Mouse (Mus musculus) frontal cortex, postnatal 10 days (tissue): ENCODE results near the gene Gnas.

Experiments
- DNase-seq, 2 experiments: peaks; one replicate each; pipeline ENCODE4 v3.0.0; 2022; ENCODE audit warnings: low spot score in 2 of 2, mixed read lengths in 1 of 2

Gene Gnas

GRCm38 (mm10) chr2:174359656-174360055 is 75.5 kb downstream of the Gnas start:
- DNase-seq = no peak

DNA sequence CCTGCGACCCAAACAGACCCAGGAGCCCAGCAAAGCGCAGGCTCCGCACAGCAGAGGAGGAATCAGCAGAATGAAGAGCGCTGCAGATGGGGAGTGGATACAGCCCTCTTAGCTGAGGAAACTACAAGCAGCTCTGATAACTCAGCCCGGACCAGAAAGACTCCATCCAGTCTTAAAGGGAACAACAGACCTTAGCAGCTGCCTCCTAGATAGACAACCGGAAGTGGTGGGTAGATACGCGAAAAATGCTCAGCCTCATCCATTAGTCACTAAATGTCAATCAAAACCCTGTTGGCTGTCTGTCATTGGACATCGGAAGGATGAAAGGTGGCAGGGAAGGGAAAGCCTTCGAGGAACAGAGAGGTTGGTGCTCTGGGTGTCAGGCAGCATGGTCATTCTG is 82.5 kb downstream of the Gnas start:
- DNase-seq = no peak

DNA sequence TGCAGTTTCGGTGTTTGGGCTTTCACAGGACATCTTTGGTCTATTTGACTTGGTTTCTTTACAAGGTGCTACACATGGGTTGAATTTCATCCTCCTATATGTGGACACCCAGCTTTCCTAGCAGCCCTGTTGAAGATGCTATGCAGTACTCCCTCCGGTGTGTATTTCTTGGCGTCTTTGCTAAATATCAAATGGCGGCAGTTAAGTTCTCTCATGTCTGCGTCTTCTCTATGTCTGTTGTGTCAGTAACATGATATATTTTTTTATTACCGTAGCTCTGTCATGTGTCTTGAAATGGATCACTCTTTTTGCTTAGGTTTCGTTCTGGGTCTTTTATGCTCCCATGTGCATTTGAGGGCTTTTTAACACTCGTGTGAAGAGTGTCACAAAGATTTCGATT is 96.9 kb downstream of the Gnas start:
- DNase-seq = no peak

DNA sequence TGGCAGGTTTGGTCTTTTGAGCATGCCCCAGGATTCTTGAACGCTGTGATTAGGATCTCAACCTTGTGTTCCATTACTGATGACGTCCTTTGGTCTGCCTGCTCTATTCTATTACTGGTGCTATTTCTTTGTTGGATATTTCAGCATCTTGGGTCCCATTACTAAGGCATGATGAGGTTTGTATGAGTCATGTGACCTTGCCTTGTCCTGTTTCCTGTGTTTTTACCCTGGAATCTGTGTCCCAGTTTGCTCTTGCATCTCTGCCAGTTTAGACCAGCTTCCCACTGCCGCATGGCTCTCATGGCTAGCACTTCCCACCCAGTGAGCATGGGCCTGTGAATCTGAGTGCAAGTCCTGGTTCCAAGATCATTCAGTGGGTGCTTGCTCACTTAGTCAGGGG is 107.8 kb downstream of the Gnas start:
- DNase-seq = no peak

GRCm38 (mm10) chr2:174392554-174392953 is 108.4 kb downstream of the Gnas start:
- no peak for DNase-seq

DNA sequence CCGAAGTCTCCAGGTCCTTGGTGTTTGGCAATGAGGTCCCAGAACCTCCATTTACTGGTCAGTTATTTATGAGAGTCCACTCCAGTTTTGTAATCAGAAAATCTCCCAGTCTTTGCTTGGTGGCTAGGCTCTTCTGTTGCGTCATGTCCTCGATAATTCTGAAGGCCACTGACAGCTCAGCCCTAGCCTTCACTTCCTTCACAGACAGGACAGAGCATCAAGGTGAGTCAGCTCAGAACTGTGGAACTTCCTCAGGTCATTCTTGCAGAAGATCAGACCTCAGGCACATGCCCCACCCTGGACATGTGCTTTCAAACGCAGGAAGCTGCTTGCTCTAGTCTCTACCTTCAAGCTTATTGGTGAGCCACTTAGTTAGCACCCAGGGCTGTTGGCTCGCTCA is 109.3 kb downstream of the Gnas start:
- no peak for DNase-seq
